Mouse (Mus musculus): ENCODE results near the gene Atn1. TPM values are rescaled to one million over a fixed set of nuclear protein-coding genes. Genes with fewer than 3 reads are reported as not detected.
A peak's percentile ranks its signal among the peaks of the same experiment; 100 is the strongest.

Gene Atn1
- total RNA-seq, 1 experiment, result 8.9 TPM

GRCm38 (mm10) chr6:124753861-124754260 is 2.5 kb downstream of the Atn1 start:
- DNase-seq (ENCODE audit: low read depth, low spot score), result no peak
- in situ Hi-C loops (cut with MboI; ENCODE audit: low sequenced_read_pairs in 2 of 2, unreplicated experiment in 2 of 2), result no loop called here
- Histone ChIP-seq H3K36me3 (ENCODE audit: control insufficient read depth, insufficient read depth, low read length, poor library complexity, severe bottlenecking) (no peaks in the 10 kb centered on the region), H3K9me3 (ENCODE audit: control insufficient read depth, insufficient read depth, low read depth, low read length) (no peaks in the 10 kb centered on the region), H3K27ac (ENCODE audit: insufficient read depth, low read depth, low read length, poor library complexity, severe bottlenecking) (no peak overlapping the region), H3K4me3 (ENCODE audit: insufficient read depth in 1 of 2, low read depth in 1 of 2, low read length in 2 of 2, poor library complexity in 1 of 2, severe bottlenecking in 1 of 2) (no peak overlapping the region), H3K4me1 (ENCODE audit: control insufficient read depth in 2 of 2, insufficient read depth in 2 of 2, low read length in 2 of 2, poor library complexity in 1 of 2) (peaks cover 6 to 16% of the 10 kb centered on the region in 2 experiments; a peak in 3 of 4 replicates), H3K9ac (ENCODE audit: insufficient read depth, low read depth, low read length, poor library complexity, severe bottlenecking) (no peak overlapping the region)
- no peak for TF ChIP-seq HCFC1 (IDR thresholded peaks at IDR 0.05; ENCODE audit: borderline replicate concordance, insufficient read depth, low read length)
- TF ChIP-seq ZNF384 (IDR thresholded peaks at IDR 0.05; ENCODE audit: low read depth, low read length), result no peak
- TF ChIP-seq ZC3H11A (IDR thresholded peaks at IDR 0.05; ENCODE audit: borderline replicate concordance, low read depth, low read length), result no peak
- TF ChIP-seq CHD2 (IDR thresholded peaks at IDR 0.05; ENCODE audit: low read depth, low read length), result no peak

- TF ChIP-seq MAFK (IDR thresholded peaks at IDR 0.05; ENCODE audit: insufficient read depth, low read depth, low read length) (no peak), ZNF384 (IDR thresholded peaks at IDR 0.05; ENCODE audit: low read depth, low read length) (no peak), HCFC1 (IDR thresholded peaks at IDR 0.05; ENCODE audit: borderline replicate concordance, insufficient read depth, low read length) (no peak), CHD2 (IDR thresholded peaks at IDR 0.05; ENCODE audit: low read depth, low read length) (no peak), ZC3H11A (IDR thresholded peaks at IDR 0.05; ENCODE audit: borderline replicate concordance, low read depth, low read length) (no peak)
- Histone ChIP-seq H3K27ac (ENCODE audit: insufficient read depth, low read depth, low read length, poor library complexity, severe bottlenecking) (no peak overlapping the region), H3K9me3 (ENCODE audit: control insufficient read depth, insufficient read depth, low read depth, low read length) (no peaks in the 10 kb centered on the region), H3K9ac (ENCODE audit: insufficient read depth, low read depth, low read length, poor library complexity, severe bottlenecking) (no peak overlapping the region), H3K36me3 (ENCODE audit: control insufficient read depth, insufficient read depth, low read length, poor library complexity, severe bottlenecking) (peaks cover 5% of the 10 kb centered on the region; the same call in 1 of the 2 replicates), H3K4me1 (ENCODE audit: control insufficient read depth in 2 of 2, insufficient read depth in 2 of 2, low read length in 2 of 2, poor library complexity in 1 of 2) (peaks cover 6 to 18% of the 10 kb centered on the region in 2 experiments; a peak in 3 of 4 replicates), H3K4me3 (ENCODE audit: insufficient read depth in 1 of 2, low read depth in 1 of 2, low read length in 2 of 2, poor library complexity in 1 of 2, severe bottlenecking in 1 of 2) (no peak overlapping the region)
- in situ Hi-C loops (cut with MboI; ENCODE audit: low sequenced_read_pairs in 2 of 2, unreplicated experiment in 2 of 2), result no loop called here
- no peak for DNase-seq (ENCODE audit: low read depth, low spot score)
Observed at GRCm38 (mm10) chr6:124750405-124750804, 5.9 kb downstream of the Atn1 start.

- Histone ChIP-seq H3K27ac (ENCODE audit: insufficient read depth, low read depth, low read length, poor library complexity, severe bottlenecking) (no peak overlapping the region), H3K9me3 (ENCODE audit: control insufficient read depth, insufficient read depth, low read depth, low read length) (no peaks in the 10 kb centered on the region), H3K9ac (ENCODE audit: insufficient read depth, low read depth, low read length, poor library complexity, severe bottlenecking) (0 out of 2 replicates have a peak overlapping the region, but pooled peaks have one; percentile 87), H3K4me1 (ENCODE audit: control insufficient read depth in 2 of 2, insufficient read depth in 2 of 2, low read length in 2 of 2, poor library complexity in 1 of 2) (peaks cover 0 to 18% of the 10 kb centered on the region in 2 experiments; a peak in 1 of 4 replicates), H3K36me3 (ENCODE audit: control insufficient read depth, insufficient read depth, low read length, poor library complexity, severe bottlenecking) (peaks cover 13% of the 10 kb centered on the region; the same call in 1 of the 2 replicates), H3K4me3 (ENCODE audit: insufficient read depth in 1 of 2, low read depth in 1 of 2, low read length in 2 of 2, poor library complexity in 1 of 2, severe bottlenecking in 1 of 2) (peak overlapping the region; percentile 72 to 76; a peak in 2 of 4 replicates)
- in situ Hi-C loops (cut with MboI; ENCODE audit: low sequenced_read_pairs in 2 of 2, unreplicated experiment in 2 of 2), result no loop called here
- TF ChIP-seq MAFK (IDR thresholded peaks at IDR 0.05; ENCODE audit: insufficient read depth, low read depth, low read length) (no peak), HCFC1 (IDR thresholded peaks at IDR 0.05; ENCODE audit: borderline replicate concordance, insufficient read depth, low read length) (no peak), ZC3H11A (IDR thresholded peaks at IDR 0.05; ENCODE audit: borderline replicate concordance, low read depth, low read length) (no peak), CHD2 (IDR thresholded peaks at IDR 0.05; ENCODE audit: low read depth, low read length) (no peak), ZNF384 (IDR thresholded peaks at IDR 0.05; ENCODE audit: low read depth, low read length) (no peak)
- DNase-seq (ENCODE audit: low read depth, low spot score), result no peak
Observed at GRCm38 (mm10) chr6:124746654-124747632, 9.4 kb downstream of the Atn1 start.

- DNase-seq (ENCODE audit: low read depth, low spot score), result no peak
- Histone ChIP-seq H3K4me1 (ENCODE audit: control insufficient read depth in 2 of 2, insufficient read depth in 2 of 2, low read length in 2 of 2, poor library complexity in 1 of 2) (peaks cover 0 to 18% of the 10 kb centered on the region in 2 experiments; a peak in 1 of 4 replicates), H3K4me3 (ENCODE audit: insufficient read depth in 1 of 2, low read depth in 1 of 2, low read length in 2 of 2, poor library complexity in 1 of 2, severe bottlenecking in 1 of 2) (peak overlapping the region; percentile 72 to 76), H3K9me3 (ENCODE audit: control insufficient read depth, insufficient read depth, low read depth, low read length) (no peaks in the 10 kb centered on the region), H3K9ac (ENCODE audit: insufficient read depth, low read depth, low read length, poor library complexity, severe bottlenecking) (peak overlapping the region; percentile 87), H3K27ac (ENCODE audit: insufficient read depth, low read depth, low read length, poor library complexity, severe bottlenecking) (no peak overlapping the region), H3K36me3 (ENCODE audit: control insufficient read depth, insufficient read depth, low read length, poor library complexity, severe bottlenecking) (peaks cover 13% of the 10 kb centered on the region; the same call in 1 of the 2 replicates)
- in situ Hi-C loops (cut with MboI; ENCODE audit: low sequenced_read_pairs in 2 of 2, unreplicated experiment in 2 of 2), result no loop called here
- TF ChIP-seq MAFK (IDR thresholded peaks at IDR 0.05; ENCODE audit: insufficient read depth, low read depth, low read length), result no peak
Observed at GRCm38 (mm10) chr6:124746296-124746605, 10.1 kb downstream of the Atn1 start.

Measured in ES-E14 (cell line).